Mouse (Mus musculus) cerebellum, postnatal 25 days (tissue): Measurements from ENCODE around the gene Naip5.
"Not testable (repeated sequence)": the region's sequence is repeated elsewhere in the genome, so short reads cannot be mapped to it uniquely, and the experiment has no call there.

Source experiments
- DNase-seq, 2 experiments: peaks; one replicate each; pipeline ENCODE4 v3.0.0; 2021; ENCODE audit warnings: mixed read lengths in 2 of 2

The Naip5 gene

GRCm38 (mm10) chr13:100246223-100246622, at the start of gene Naip5:
TSS of gene Naip5 (minus strand) at chr13:100246323.
- not testable (repeated sequence) for DNase-seq

GRCm38 (mm10) chr13:100284611-100285010, 38.5 kb upstream of the Naip5 start:
- no peak for DNase-seq

GRCm38 (mm10) chr13:100271474-100272132, 25.5 kb upstream of the Naip5 start:
- DNase-seq, result not testable (repeated sequence)

GRCm38 (mm10) chr13:100256996-100257395, 10.9 kb upstream of the Naip5 start:
- not testable (repeated sequence) for DNase-seq

- not testable (repeated sequence) for DNase-seq
These were observed 9.8 kb upstream of the Naip5 start for GRCm38 (mm10) chr13:100255925-100256324.

- DNase-seq, result not testable (repeated sequence)
These were observed 5.8 kb upstream of the Naip5 start for GRCm38 (mm10) chr13:100251897-100252296.

GRCm38 (mm10) chr13:100246896-100247519, 885 bp upstream of the Naip5 start:
- DNase-seq, result not testable (repeated sequence)

- DNase-seq, result no peak
These were observed 2.4 kb downstream of the Naip5 start for GRCm38 (mm10) chr13:100243702-100244101.

- DNase-seq, result not testable (repeated sequence)
These were observed 32.4 kb downstream of the Naip5 start for GRCm38 (mm10) chr13:100213683-100214082.

GRCm38 (mm10) chr13:100210540-100210939, 35.6 kb downstream of the Naip5 start:
- no peak for DNase-seq

GRCm38 (mm10) chr13:100203319-100203718, 42.8 kb downstream of the Naip5 start:
- no peak for DNase-seq

GRCm38 (mm10) chr13:100201659-100202333, 44.3 kb downstream of the Naip5 start, which contains the start of gene Naip2:
TSS of gene Naip2 (minus strand) at chr13:100202092.
- not testable (repeated sequence) for DNase-seq

- no peak for DNase-seq
These were observed 45.3 kb downstream of the Naip5 start for GRCm38 (mm10) chr13:100200778-100201177.

GRCm38 (mm10) chr13:100195421-100195820, 50.7 kb downstream of the Naip5 start:
- DNase-seq, result no peak

GRCm38 (mm10) chr13:100183111-100183510, 63.0 kb downstream of the Naip5 start:
- not testable (repeated sequence) for DNase-seq

- not testable (repeated sequence) for DNase-seq
These were observed 71.8 kb downstream of the Naip5 start for GRCm38 (mm10) chr13:100174360-100174759.

GRCm38 (mm10) chr13:100166378-100166777, 79.7 kb downstream of the Naip5 start:
- not testable (repeated sequence) for DNase-seq

GRCm38 (mm10) chr13:100162467-100162866, 83.7 kb downstream of the Naip5 start:
- not testable (repeated sequence) for DNase-seq
